8 mouse cellular contexts compared by ENCODE assay signal in the genomic region with DNA sequence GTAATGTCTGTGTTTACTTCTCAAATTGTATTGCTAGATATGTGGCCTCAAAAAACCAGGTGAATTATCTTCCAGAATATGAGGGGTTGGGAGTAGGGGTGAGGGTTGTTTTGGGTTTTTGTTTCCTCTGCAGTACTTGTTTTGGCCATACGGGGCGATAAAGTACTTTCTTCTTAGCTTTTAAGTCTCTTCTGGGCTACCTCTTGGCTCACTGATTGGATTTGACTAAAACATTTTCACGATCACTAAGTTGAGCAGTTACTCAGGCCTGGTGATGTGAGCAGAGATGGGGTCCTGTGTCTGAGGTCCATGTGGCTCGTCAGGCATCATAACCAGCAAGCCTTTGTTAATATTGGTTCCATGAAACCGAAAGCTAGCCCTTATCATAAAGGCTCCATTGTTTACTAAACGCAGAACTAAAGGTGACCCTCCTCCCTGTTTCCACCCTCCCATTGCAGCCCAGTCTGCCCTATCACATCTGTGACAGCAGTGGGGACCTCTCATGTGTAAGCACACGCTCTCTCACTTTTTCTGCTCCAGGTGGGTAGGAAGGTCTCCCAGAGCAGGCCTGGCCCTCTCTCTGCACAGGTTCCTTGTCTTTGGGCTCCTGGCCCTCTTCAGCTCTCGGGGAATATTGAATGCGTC. TPM values are rescaled to one million over a fixed set of nuclear protein-coding genes. Genes with fewer than 3 reads are reported as not detected.
DNase-seq lines count a peak whose midpoint lies in the region; ATAC-seq and TF ChIP-seq lines count a peak whose summit lies in the region.

No protein-coding gene starts in this region.

- H3K79me2 ChIP-seq in CH12.LX (replicated peaks; ENCODE audit: control insufficient read depth, extremely low read depth, insufficient read depth, poor library complexity, severe bottlenecking): no peaks in the 10 kb centered on the region

- peaks cover 17% of the 10 kb centered on the region for H3K4me1 ChIP-seq in heart, embryonic 13.5 days
- no peaks in the 10 kb centered on the region for H3K4me1 ChIP-seq in heart, embryonic 11.5 days (ENCODE audit: control insufficient read depth, insufficient read depth, low read length)
- peaks cover 0 to 22% of the 10 kb centered on the region in 2 experiments; a peak in 2 of 4 replicates for H3K4me1 ChIP-seq in CH12.LX (ENCODE audit: control insufficient read depth in 1 of 2, insufficient read depth in 2 of 2)
- H3K4me1 ChIP-seq in lung, adult 2 months (ENCODE audit: control insufficient read depth, insufficient read depth, low read length): peaks cover 22% of the 10 kb centered on the region

- TF ChIP-seq POLR2A in CH12.LX (IDR thresholded peaks at IDR 0.05; ENCODE audit: low read depth, low read length): no peak
- no peak for TF ChIP-seq POLR2A in lung, adult 2 months (IDR thresholded peaks at IDR 0.05; ENCODE audit: borderline replicate concordance, extremely low read depth, low read depth, low read length)

- dilution Hi-C loops in CH12.LX (cut with MboI; ENCODE audit: extremely low pct_ligation_motif_present, extremely low pct_unique_long_range_greater_than_20kb, low sequenced_read_pairs): no loop called here

- WGBS in heart, embryonic 13.5 days: 56% methylated on average over 9 of the region's 9 CpGs
- WGBS in heart, embryonic 11.5 days (ENCODE audit: insufficient replicate concordance): 60% methylated on average over 9 of the region's 9 CpGs
- 38% methylated on average over 9 of the region's 9 CpGs for WGBS in lung, adult 2 months

- H3K9me3 ChIP-seq in heart, embryonic 13.5 days: no peaks in the 10 kb centered on the region
- no peaks in the 10 kb centered on the region for H3K9me3 ChIP-seq in heart, embryonic 11.5 days (replicated peaks; ENCODE audit: control insufficient read depth, low read length)
- H3K9me3 ChIP-seq in CH12.LX (replicated peaks; ENCODE audit: low read length): no peaks in the 10 kb centered on the region

- intact Hi-C loops in left cerebral cortex, postnatal 36 days (cut with DNase I): no loop called here

- peak; percentile 29 to 71; a peak in 3 of 4 replicates for TF ChIP-seq CTCF in CH12.LX (conservative IDR thresholded peaks at IDR 0.05 in 1 of 2, IDR thresholded peaks at IDR 0.05 in 1 of 2; ENCODE audit: low read depth in 2 of 2, low read length in 2 of 2)
- TF ChIP-seq CTCF in lung, adult 2 months (IDR thresholded peaks at IDR 0.05; ENCODE audit: insufficient read depth, low read length): no peak

- H3K27me3 ChIP-seq in heart, embryonic 13.5 days (replicated peaks): no peaks in the 10 kb centered on the region
- no peaks in the 10 kb centered on the region for H3K27me3 ChIP-seq in heart, embryonic 11.5 days (ENCODE audit: control insufficient read depth, insufficient read depth, low read length)
- no peaks in the 10 kb centered on the region for H3K27me3 ChIP-seq in CH12.LX (replicated peaks)

- no peak overlapping the region for H3K27ac ChIP-seq in heart, embryonic 13.5 days (replicated peaks)
- H3K27ac ChIP-seq in heart, embryonic 11.5 days (ENCODE audit: low read depth, low read length): no peak overlapping the region
- H3K27ac ChIP-seq in CH12.LX (ENCODE audit: insufficient read depth, low read depth): no peak overlapping the region

- peaks cover 28% of the 10 kb centered on the region for H3K36me3 ChIP-seq in heart, embryonic 13.5 days
- no peaks in the 10 kb centered on the region for H3K36me3 ChIP-seq in heart, embryonic 11.5 days (ENCODE audit: control insufficient read depth, insufficient read depth, low read length)
- peaks cover 0 to 49% of the 10 kb centered on the region in 2 experiments for H3K36me3 ChIP-seq in CH12.LX (replicated peaks in 1 of 2; ENCODE audit: control insufficient read depth in 1 of 2, insufficient read depth in 1 of 2, low read length in 1 of 2)

- no peak for ATAC-seq in heart, embryonic 13.5 days (ENCODE audit: extremely low read depth, insufficient number of reproducible peaks, low FRiP score, low TSS enrichment)
- ATAC-seq in heart, embryonic 11.5 days (replicated peaks; ENCODE audit: insufficient number of reproducible peaks, low FRiP score, low TSS enrichment): no peak

- H3K4me3 ChIP-seq in heart, embryonic 13.5 days: no peak overlapping the region
- H3K4me3 ChIP-seq in heart, embryonic 11.5 days (ENCODE audit: low read depth, low read length): no peak overlapping the region
- H3K4me3 ChIP-seq in CH12.LX (replicated peaks in 1 of 3; ENCODE audit: low read depth in 2 of 3, low read length in 2 of 3, poor library complexity in 1 of 3): no peak overlapping the region
- no peak overlapping the region for H3K4me3 ChIP-seq in lung, adult 2 months (replicated peaks; ENCODE audit: extremely low read depth, low read depth, low read length)

- H3K9ac ChIP-seq in heart, embryonic 13.5 days: peak overlapping the region; percentile 33; the same call in 1 of the 2 replicates
- no peak overlapping the region for H3K9ac ChIP-seq in heart, embryonic 11.5 days (ENCODE audit: low read depth, low read length)
- no peak overlapping the region for H3K9ac ChIP-seq in CH12.LX (ENCODE audit: insufficient read depth, low read depth)

- DNase-seq in CH12.LX (ENCODE audit: extremely low read depth): peak; percentile 42
- peak; percentile 47 for DNase-seq in embryo, embryonic 11 days
- peak; percentile 35 for DNase-seq in lung, adult 2 months
- no peak for DNase-seq in frontal cortex, postnatal 10 days (ENCODE audit: low spot score in 2 of 2)
- no peak for DNase-seq in layer of hippocampus, adult 8-10 months (ENCODE audit: low spot score in 2 of 2)
- no peak for DNase-seq in left cerebral cortex, postnatal 36 days (ENCODE audit: low spot score in 2 of 2)

- peak; percentile 74 for TF ChIP-seq RAD21 in CH12.LX (IDR thresholded peaks at IDR 0.05; ENCODE audit: low read depth, low read length)

- in situ Hi-C loops in CH12.LX (cut with MboI; ENCODE audit: low pct_ligation_motif_present, low pct_unique_long_range_greater_than_20kb, low sequenced_read_pairs): no loop called here

- no peak overlapping the region for H3K4me2 ChIP-seq in heart, embryonic 13.5 days
- H3K4me2 ChIP-seq in heart, embryonic 11.5 days: no peak overlapping the region
- no peak overlapping the region for H3K4me2 ChIP-seq in CH12.LX (ENCODE audit: insufficient read depth, low read depth, poor library complexity, severe bottlenecking)

- TF ChIP-seq EP300 in CH12.LX (IDR thresholded peaks at IDR 0.05; ENCODE audit: low read length): no peak

TF ChIP-seq in CH12.LX, 34 proteins besides CTCF, POLR2A, EP300 and RAD21:
- TF ChIP-seq UBTF (IDR thresholded peaks at IDR 0.05; ENCODE audit: low read depth, low read length): no peak
- TF ChIP-seq SMC3 (IDR thresholded peaks at IDR 0.05; ENCODE audit: low read depth, low read length): peak; percentile 42; the same call in 1 of the 2 replicates

RNA-seq across cellular contexts. Expression of a gene that starts 47.5 kb away (rescaled TPM):
- 0.51 and 0.78 TPM in 2 replicates for polyA plus RNA-seq in heart, embryonic 13.5 days (2015; fragmentation: Nextera tagmentation; extraction: Ambion mirVana)
- 0.70 and 1.1 TPM in 2 replicates for polyA plus RNA-seq in heart, embryonic 11.5 days (2014; fragmentation: Nextera tagmentation; extraction: Ambion mirVana)
- total RNA-seq in CH12.LX (2012; rRNA removed): 0.38 TPM in 2 replicates
- 0.15 and 0.23 TPM in 2 replicates for total RNA-seq in CH12.LX (2014; rRNA removed)
- polyA plus RNA-seq in CH12.LX (2012; ENCODE audit: insufficient read length, low read depth): 0.10 TPM in 1 of 2 replicates, not detected in the other
- polyA plus RNA-seq in lung, adult 2 months (2012; rRNA removed): 0.07 and 0.18 TPM in 2 replicates
- 1 to 10 TPM; 1.9 to 2.4 (median 1.9) TPM for total RNA-seq in layer of hippocampus, adult 8-10 months (2022)
- 1 to 10 TPM in 1 of 2 experiments, under 1 TPM in 1; 0.62 to 1.8 TPM for total RNA-seq in left cerebral cortex, postnatal 36 days (2021)

RNA-seq across cellular contexts. Expression of a gene that starts 53.5 kb away (rescaled TPM):
- polyA plus RNA-seq in heart, embryonic 13.5 days (2015; fragmentation: Nextera tagmentation; extraction: Ambion mirVana): 1.8 and 2.2 TPM in 2 replicates
- 1.1 TPM in 1 of 2 replicates, not detected in the other for polyA plus RNA-seq in heart, embryonic 11.5 days (2014; fragmentation: Nextera tagmentation; extraction: Ambion mirVana)
- total RNA-seq in CH12.LX (2012; rRNA removed) (0.46 and 1.3 TPM in 2 replicates), CH12.LX (2014; rRNA removed) (not detected in 2 replicates)
- 0.97 and 6.0 TPM in 2 replicates for polyA plus RNA-seq in CH12.LX (2012; ENCODE audit: insufficient read length, low read depth)
- polyA plus RNA-seq in lung, adult 2 months (2012; rRNA removed): 85.8 and 128 TPM in 2 replicates
- total RNA-seq in layer of hippocampus, adult 8-10 months (2022): 10 to 100 TPM; 44.2 to 51.8 (median 50.0) TPM
- total RNA-seq in left cerebral cortex, postnatal 36 days (2021): 10 to 100 TPM; 70.8 to 84.6 TPM

RNA-seq across cellular contexts. Expression of a gene that starts 58.4 kb away (rescaled TPM):
- polyA plus RNA-seq in heart, embryonic 13.5 days (2015; fragmentation: Nextera tagmentation; extraction: Ambion mirVana): 10.0 and 13.0 TPM in 2 replicates
- 5.6 and 7.3 TPM in 2 replicates for polyA plus RNA-seq in heart, embryonic 11.5 days (2014; fragmentation: Nextera tagmentation; extraction: Ambion mirVana)
- total RNA-seq in CH12.LX (2012; rRNA removed) (6.2 and 6.3 TPM in 2 replicates), CH12.LX (2014; rRNA removed) (3.0 and 3.5 TPM in 2 replicates)
- 9.4 and 9.8 TPM in 2 replicates for polyA plus RNA-seq in CH12.LX (2012; ENCODE audit: insufficient read length, low read depth)
- polyA plus RNA-seq in lung, adult 2 months (2012; rRNA removed): 35.6 and 40.4 TPM in 2 replicates
- 10 to 100 TPM; 47.8 to 49.7 (median 48.5) TPM for total RNA-seq in layer of hippocampus, adult 8-10 months (2022)
- total RNA-seq in left cerebral cortex, postnatal 36 days (2021): 10 to 100 TPM; 36.4 to 44.1 TPM

Comparison
In these comparisons a context has a peak if more than half of its experiments do, and no peak if none do; other contexts are left out.
1. DNase-seq: peak in CH12.LX (single experiment), embryo, embryonic 11 days (single experiment) and lung, adult 2 months (single experiment); none in frontal cortex, postnatal 10 days (0 of 2), layer of hippocampus, adult 8-10 months (0 of 2) and left cerebral cortex, postnatal 36 days (0 of 2).
2. RNA of a gene that starts 53.5 kb away (polyA plus RNA-seq): 85.8 to 128 TPM in lung, adult 2 months; 1.8 to 2.2 TPM in heart, embryonic 13.5 days, 1.1 TPM in heart, embryonic 11.5 days and 0.97 to 6.0 TPM in CH12.LX; every median in the first group is over 10 times any median in the second.